Mouse (Mus musculus) heart, postnatal 0 days (tissue): ENCODE results near the gene Stpg3. TPM values are rescaled to one million over a fixed set of nuclear protein-coding genes. Genes with fewer than 3 reads are reported as not detected.

ENCODE experiments used
- ATAC-seq: fragments of 200-750 bp; cut with Nextera tagmentation; 2 replicates; pipeline ENCODE4 v1.8.0; 2017; ENCODE audit warnings: low read depth, moderate number of reproducible peaks, moderate library complexity; ENCODE audit not compliant: insufficient read depth
- DNase-seq: peaks from one replicate; pipeline ENCODE4 v3.0.0-alpha.2; 2016; ENCODE audit warnings: low spot score
- H3K27ac ChIP-seq: fragments of 300-500 bp; sonication (generic); 2 replicates; pipeline ENCODE4 v1.5.1; 2014; ENCODE audit warnings: low read depth, mild to moderate bottlenecking
- H3K27me3 ChIP-seq: fragments of 300-500 bp; sonication (generic); 2 replicates; pipeline ENCODE4 v1.6.1; 2014; ENCODE audit warnings: low read length, mixed read lengths; ENCODE audit not compliant: control insufficient read depth, insufficient read depth
- H3K36me3 ChIP-seq: fragments of 300-500 bp; sonication (generic); replicated peaks from 2 replicates; pipeline ENCODE4 v1.6.1; 2014; ENCODE audit warnings: low read length, mixed read lengths; ENCODE audit not compliant: control insufficient read depth, insufficient read depth
- H3K4me1 ChIP-seq: fragments of 300-500 bp; sonication (generic); 2 replicates; pipeline ENCODE4 v1.6.1; 2014; ENCODE audit warnings: antibody characterized with exemption; ENCODE audit not compliant: control insufficient read depth, insufficient read depth
- H3K4me2 ChIP-seq: fragments of 300-500 bp; sonication (generic); 2 replicates; pipeline ENCODE4 v1.6.1; 2014; ENCODE audit warnings: low read depth, mild to moderate bottlenecking, low read length, moderate library complexity
- H3K4me3 ChIP-seq: fragments of 300-500 bp; sonication (generic); 2 replicates; pipeline ENCODE4 v1.5.1; 2014; ENCODE audit warnings: low read depth, low read length
- H3K9ac ChIP-seq: fragments of 300-500 bp; sonication (generic); replicated peaks from 2 replicates; pipeline ENCODE4 v1.6.1; 2014; ENCODE audit warnings: low read depth, low read length, mixed read lengths
- H3K9me3 ChIP-seq: fragments of 300-500 bp; sonication (generic); replicated peaks from 2 replicates; pipeline ENCODE4 v1.6.1; 2016; ENCODE audit warnings: low read length; ENCODE audit not compliant: control insufficient read depth
- CTCF ChIP-seq: IDR thresholded peaks from 2 replicates; pipeline ENCODE4 v1.5.1; 2016; ENCODE audit warnings: antibody characterized with exemption, control low read depth, low read depth
- EP300 ChIP-seq: IDR thresholded peaks from 2 replicates; pipeline ENCODE4 v1.6.1; 2016; ENCODE audit warnings: antibody characterized with exemption, low read depth
- WGBS: fragments of 180-500 bp; shearing (Covaris S2); extraction: QIAGEN DNeasy Blood & Tissue Kit; methylation state at CpG from one replicate; pipeline ENCODE4 v1.1.7; 2014; 5-methylcytosine and 5-hydroxymethylcytosine counted together
- polyA plus RNA-seq: library from polyadenylated mRNA; unstranded; fragments of >200 nt; fragmentation: Nextera tagmentation; extraction: Ambion mirVana; gene quantifications from 2 replicates; pipeline ENCODE4 v1.2.1, GENCODE M21; 2015
- total RNA-seq: library from RNA; depleted of rRNA; stranded (reverse); fragments of >200 nt; gene quantifications from 2 replicates; pipeline ENCODE4 v1.2.3, GENCODE M21; 2014; ENCODE audit warnings: low replicate concordance

The Stpg3 gene
- total and polyA plus RNA-seq, 2 experiments from 2014 or later: not detected

GRCm38 (mm10) chr2:25228995-25229530 lies 14.6 kb upstream of the Stpg3 start:
- Histone ChIP-seq H3K4me2 (no peak overlapping the region; the same call in 1 of the 2 replicates), H3K27me3 (0 out of 2 replicates have a peak, but pooled peaks cover 5% of the 10 kb centered on the region), H3K36me3 (no peaks in the 10 kb centered on the region), H3K9me3 (no peaks in the 10 kb centered on the region), H3K27ac (peak overlapping the region; percentile 85; the same call in 1 of the 2 replicates), H3K4me3 (no peak overlapping the region; the same call in 1 of the 2 replicates), H3K4me1 (peaks cover 15% of the 10 kb centered on the region), H3K9ac (no peak overlapping the region)
- ATAC-seq: no peak
- no peak for DNase-seq
- no peak for TF ChIP-seq EP300
- TF ChIP-seq CTCF: no peak
- 65% methylated on average over 6 of the region's 6 CpGs for WGBS

- WGBS: 1% methylated on average over 7 of the region's 7 CpGs
- peak; percentile 65; the same call in 1 of the 2 replicates for TF ChIP-seq EP300
- TF ChIP-seq CTCF: peak; percentile 85
- peak overlapping the region; percentile 53 for H3K4me2 ChIP-seq
- H3K4me1 ChIP-seq: peaks cover 17% of the 10 kb centered on the region
- H3K27me3 ChIP-seq: 0 out of 2 replicates have a peak, but pooled peaks cover 5% of the 10 kb centered on the region
- peak overlapping the region; percentile 4; the same call in 1 of the 2 replicates for H3K9ac ChIP-seq
- DNase-seq (peak; percentile 93), ATAC-seq (peak; percentile 31)
- peak overlapping the region; percentile 27 for H3K4me3 ChIP-seq
- H3K27ac ChIP-seq: peak overlapping the region; percentile 85
- H3K36me3 ChIP-seq: no peaks in the 10 kb centered on the region
- H3K9me3 ChIP-seq: no peaks in the 10 kb centered on the region
These were observed 14.0 kb upstream of the Stpg3 start for GRCm38 (mm10) chr2:25228431-25228889.

- no peaks in the 10 kb centered on the region for H3K9me3 ChIP-seq
- 82% methylated on average over 4 of the region's 4 CpGs for WGBS
- no peaks in the 10 kb centered on the region for H3K36me3 ChIP-seq
- no peak overlapping the region for H3K27ac ChIP-seq
- H3K9ac ChIP-seq: no peak overlapping the region
- H3K27me3 ChIP-seq: 0 out of 2 replicates have a peak, but pooled peaks cover 5% of the 10 kb centered on the region
- H3K4me3 ChIP-seq: no peak overlapping the region
- DNase-seq (no peak), ATAC-seq (no peak)
- peaks cover 22% of the 10 kb centered on the region for H3K4me1 ChIP-seq
- no peak overlapping the region for H3K4me2 ChIP-seq
- TF ChIP-seq CTCF (no peak), EP300 (no peak)
These were observed 13.0 kb upstream of the Stpg3 start for GRCm38 (mm10) chr2:25227406-25227805.

- Histone ChIP-seq H3K4me1 (peaks cover 22% of the 10 kb centered on the region), H3K27ac (no peak overlapping the region), H3K9me3 (no peaks in the 10 kb centered on the region), H3K9ac (no peak overlapping the region), H3K4me3 (no peak overlapping the region), H3K36me3 (peaks cover 1% of the 10 kb centered on the region), H3K4me2 (no peak overlapping the region), H3K27me3 (0 out of 2 replicates have a peak, but pooled peaks cover 5% of the 10 kb centered on the region)
- DNase-seq (no peak), ATAC-seq (no peak)
- 86% methylated on average over 5 of the region's 5 CpGs for WGBS
- TF ChIP-seq EP300: no peak
- TF ChIP-seq CTCF: no peak
These were observed 12.4 kb upstream of the Stpg3 start for GRCm38 (mm10) chr2:25226864-25227263.

GRCm38 (mm10) chr2:25225811-25226379 lies 11.5 kb upstream of the Stpg3 start:
- Histone ChIP-seq H3K9ac (no peak overlapping the region), H3K27ac (peak overlapping the region; percentile 95), H3K4me3 (no peak overlapping the region), H3K27me3 (0 out of 2 replicates have a peak, but pooled peaks cover 4% of the 10 kb centered on the region), H3K9me3 (no peaks in the 10 kb centered on the region), H3K4me2 (peak overlapping the region; percentile 61), H3K4me1 (peaks cover 22% of the 10 kb centered on the region), H3K36me3 (peaks cover 11% of the 10 kb centered on the region)
- DNase-seq (no peak), ATAC-seq (no peak)
- 75% methylated on average over 8 of the region's 8 CpGs for WGBS
- TF ChIP-seq EP300 (no peak), CTCF (no peak)
